Mouse (Mus musculus) stomach, postnatal 0 days (tissue): ENCODE measurements at regions not wholly inside any gene's neighbourhood (a gene's known extent, or its start where the extent isn't known, plus 50 kb on each side); places are given as distances from the start of the nearest gene placed in this dataset.

ENCODE experiments used
- ATAC-seq: fragments of 200-750 bp; cut with Nextera tagmentation; 2 replicates; pipeline ENCODE4 v1.8.0; 2017; ENCODE audit not compliant: low FRiP score, low TSS enrichment
- DNase-seq: peaks from one replicate; pipeline ENCODE4 v3.0.0-alpha.2; 2016; ENCODE audit warnings: low spot score
- H3K27ac ChIP-seq: fragments of 300-500 bp; sonication (generic); replicated peaks from 2 replicates; pipeline ENCODE4 v1.5.1; 2014; ENCODE audit warnings: mild to moderate bottlenecking, control low read depth
- H3K27me3 ChIP-seq: fragments of 300-500 bp; sonication (generic); 2 replicates; pipeline ENCODE4 v1.6.1; 2014; ENCODE audit warnings: low read length; ENCODE audit not compliant: control insufficient read depth, insufficient read depth
- H3K36me3 ChIP-seq: fragments of 300-500 bp; sonication (generic); 2 replicates; pipeline ENCODE4 v1.6.1; 2014; ENCODE audit warnings: low read length, mixed read lengths; ENCODE audit not compliant: control insufficient read depth, insufficient read depth
- H3K4me1 ChIP-seq: fragments of 300-500 bp; sonication (generic); replicated peaks from 2 replicates; pipeline ENCODE4 v1.6.1; 2014; ENCODE audit warnings: antibody characterized with exemption; ENCODE audit not compliant: control insufficient read depth, insufficient read depth
- H3K4me2 ChIP-seq: fragments of 300-500 bp; sonication (generic); replicated peaks from 2 replicates; pipeline ENCODE4 v1.6.1; 2014; ENCODE audit warnings: low read depth, mild to moderate bottlenecking, control low read depth, moderate library complexity
- H3K4me3 ChIP-seq: fragments of 300-500 bp; sonication (generic); 2 replicates; pipeline ENCODE4 v1.5.1; 2014; ENCODE audit warnings: low read depth, low read length, control low read depth
- H3K9ac ChIP-seq: fragments of 300-500 bp; sonication (generic); 2 replicates; pipeline ENCODE4 v1.6.1; 2014; ENCODE audit warnings: mild to moderate bottlenecking, low read length, control low read depth, mixed read lengths
- H3K9me3 ChIP-seq: fragments of 300-500 bp; sonication (generic); 2 replicates; pipeline ENCODE4 v1.6.1; 2016; ENCODE audit warnings: low read length; ENCODE audit not compliant: control insufficient read depth
- CTCF ChIP-seq: IDR thresholded peaks from 2 replicates; pipeline ENCODE4 v1.5.1; 2016; ENCODE audit warnings: antibody characterized with exemption, low read depth, mild to moderate bottlenecking, moderate library complexity
- EP300 ChIP-seq: optimal IDR thresholded peaks from 2 replicates; pipeline ENCODE3; 2016; ENCODE audit warnings: antibody characterized with exemption
- WGBS: fragments of 180-500 bp; shearing (Covaris S2); extraction: QIAGEN DNeasy Blood & Tissue Kit; methylation state at CpG from one replicate; pipeline ENCODE4 v1.1.7; 2014; 5-methylcytosine and 5-hydroxymethylcytosine counted together

DNA sequence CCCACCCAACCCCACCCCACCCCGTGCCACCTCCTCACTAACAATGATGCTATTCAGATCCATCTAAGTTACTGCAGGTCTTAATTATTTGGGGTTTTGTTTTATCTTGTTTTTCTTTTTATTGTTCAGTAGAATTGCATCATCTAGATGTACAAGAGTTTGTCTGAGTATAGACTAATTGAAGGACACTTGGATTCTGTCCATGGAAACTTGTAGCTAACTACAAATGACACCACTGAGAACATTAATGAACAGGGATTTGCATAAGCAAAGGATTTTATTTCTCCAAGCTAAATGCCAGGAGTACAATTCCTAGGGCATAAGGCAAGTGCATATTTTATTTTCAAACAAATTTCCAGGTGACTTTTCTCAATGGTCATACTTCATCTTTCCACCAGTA, 318.4 kb upstream of the Slc7a11 start:
- no peak overlapping the region for H3K27ac ChIP-seq
- H3K9ac ChIP-seq, result no peak overlapping the region
- H3K36me3 ChIP-seq, result no peaks in the 10 kb centered on the region
- DNase-seq (no peak), ATAC-seq (no peak)
- TF ChIP-seq CTCF, result no peak
- TF ChIP-seq EP300, result no peak
- H3K4me1 ChIP-seq, result no peaks in the 10 kb centered on the region
- no peaks in the 10 kb centered on the region for H3K9me3 ChIP-seq
- no peaks in the 10 kb centered on the region for H3K27me3 ChIP-seq
- WGBS, result 0% methylated on average over 1 of the region's 1 CpGs
- no peak overlapping the region for H3K4me3 ChIP-seq
- no peak overlapping the region for H3K4me2 ChIP-seq

DNA sequence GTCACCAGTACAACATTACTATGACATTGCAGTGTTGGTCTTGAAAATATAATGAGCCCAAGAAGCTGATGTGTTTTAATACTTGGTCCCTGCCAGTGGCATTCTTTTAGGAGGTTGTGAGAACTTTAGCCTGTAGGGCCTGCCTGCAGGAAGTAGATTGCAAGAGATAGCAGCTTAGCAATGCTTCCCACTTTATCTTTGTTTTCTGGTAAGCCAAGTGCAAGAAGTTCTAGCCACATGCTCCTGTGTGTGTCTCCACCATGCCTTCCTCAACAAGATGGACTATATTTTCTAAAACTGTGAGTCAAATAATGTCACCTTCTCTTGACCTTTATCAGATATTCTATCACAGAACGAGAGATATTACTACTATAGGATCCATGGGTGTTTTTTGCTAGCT, 314.7 kb upstream of the Slc7a11 start:
- 88% methylated on average over 1 of the region's 1 CpGs for WGBS
- no peak for TF ChIP-seq CTCF
- no peak for TF ChIP-seq EP300
- Histone ChIP-seq H3K4me3 (no peak overlapping the region), H3K4me1 (no peaks in the 10 kb centered on the region), H3K9me3 (no peaks in the 10 kb centered on the region), H3K27me3 (no peaks in the 10 kb centered on the region), H3K9ac (no peak overlapping the region), H3K36me3 (no peaks in the 10 kb centered on the region), H3K4me2 (no peak overlapping the region), H3K27ac (no peak overlapping the region)
- no peak for ATAC-seq
- no peak for DNase-seq

DNA sequence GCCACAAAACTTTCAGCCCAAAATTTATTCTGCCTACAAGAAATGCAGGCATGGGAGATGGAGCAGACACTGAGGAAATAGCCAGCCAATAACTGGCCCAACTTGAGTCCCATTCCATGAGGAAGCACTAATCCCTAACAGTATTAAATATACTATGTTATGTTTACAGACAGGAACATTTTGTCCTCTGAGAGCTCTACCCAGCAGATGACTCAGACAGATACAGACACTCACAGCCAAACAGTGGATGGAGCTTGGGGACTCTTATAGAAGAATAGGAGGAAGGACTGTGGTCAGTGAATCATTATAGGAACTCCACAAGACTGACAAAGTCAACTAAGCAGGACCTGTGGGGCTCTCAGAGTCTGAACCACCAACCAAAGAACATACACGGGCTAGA, 293.8 kb upstream of the Slc7a11 start:
- TF ChIP-seq EP300, result no peak
- no peak for TF ChIP-seq CTCF
- WGBS, result 95% methylated on average over 1 of the region's 1 CpGs
- no peaks in the 10 kb centered on the region for H3K36me3 ChIP-seq
- DNase-seq (no peak), ATAC-seq (peak; percentile 56; the same call in 1 of the 2 replicates)
- no peak overlapping the region for H3K4me3 ChIP-seq
- 0 out of 2 replicates have a peak overlapping the region, but pooled peaks have one; percentile 18 for H3K27ac ChIP-seq
- no peaks in the 10 kb centered on the region for H3K27me3 ChIP-seq
- H3K4me1 ChIP-seq, result no peaks in the 10 kb centered on the region
- no peaks in the 10 kb centered on the region for H3K9me3 ChIP-seq
- no peak overlapping the region for H3K9ac ChIP-seq
- H3K4me2 ChIP-seq, result no peak overlapping the region

DNA sequence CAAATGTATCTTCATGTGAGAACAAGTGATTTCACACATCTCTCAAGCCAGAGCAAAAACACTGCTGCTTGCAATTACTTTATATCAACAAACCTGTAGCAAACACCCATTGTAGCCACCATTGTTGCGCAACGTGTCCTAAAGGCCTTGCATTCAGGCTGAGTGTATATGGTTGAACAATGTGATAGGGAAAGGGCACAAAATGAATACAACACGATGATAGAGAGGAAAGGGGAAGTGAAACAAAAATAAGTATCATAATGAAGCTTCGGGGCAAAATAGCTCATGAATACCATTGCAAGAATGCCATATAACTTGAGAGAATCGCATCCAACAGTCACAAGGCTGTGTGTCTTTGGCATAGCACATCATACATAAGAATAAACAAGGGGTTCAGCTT, 275.6 kb upstream of the Slc7a11 start:
- H3K4me3 ChIP-seq, result no peak overlapping the region
- no peaks in the 10 kb centered on the region for H3K4me1 ChIP-seq
- H3K27me3 ChIP-seq, result no peaks in the 10 kb centered on the region
- H3K9ac ChIP-seq, result no peak overlapping the region
- H3K36me3 ChIP-seq, result no peaks in the 10 kb centered on the region
- no peak for DNase-seq
- H3K4me2 ChIP-seq, result no peak overlapping the region
- no peak for ATAC-seq
- no peak overlapping the region for H3K27ac ChIP-seq
- TF ChIP-seq CTCF (no peak), EP300 (no peak)
- 70% methylated on average over 5 of the region's 5 CpGs for WGBS
- no peaks in the 10 kb centered on the region for H3K9me3 ChIP-seq

DNA sequence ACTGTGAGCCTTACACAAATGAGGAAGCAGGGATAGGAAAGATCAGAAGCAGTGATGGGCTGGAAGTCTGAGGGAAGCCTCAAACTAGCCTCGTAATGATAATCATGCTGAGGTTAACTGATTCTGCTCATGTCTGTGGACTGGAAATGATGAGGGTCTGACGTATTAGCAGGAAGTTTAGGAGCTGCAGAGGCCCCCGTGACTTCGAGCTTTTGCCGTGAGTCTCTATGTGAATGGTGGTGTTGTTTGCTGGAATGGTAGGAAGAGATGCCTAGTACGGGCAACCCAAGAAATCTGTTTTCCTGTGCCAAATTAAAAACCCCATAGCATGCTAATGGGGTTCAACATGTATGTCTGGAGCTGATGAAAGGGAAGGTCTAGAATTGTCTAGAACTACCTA, 270.0 kb upstream of the Slc7a11 start:
- no peak for ATAC-seq
- Histone ChIP-seq H3K9ac (no peak overlapping the region), H3K4me3 (no peak overlapping the region), H3K4me1 (no peaks in the 10 kb centered on the region), H3K4me2 (no peak overlapping the region), H3K27me3 (no peaks in the 10 kb centered on the region), H3K36me3 (no peaks in the 10 kb centered on the region), H3K9me3 (no peaks in the 10 kb centered on the region), H3K27ac (no peak overlapping the region)
- no peak for DNase-seq
- 94% methylated on average over 6 of the region's 6 CpGs for WGBS
- TF ChIP-seq EP300, result no peak
- TF ChIP-seq CTCF, result no peak

DNA sequence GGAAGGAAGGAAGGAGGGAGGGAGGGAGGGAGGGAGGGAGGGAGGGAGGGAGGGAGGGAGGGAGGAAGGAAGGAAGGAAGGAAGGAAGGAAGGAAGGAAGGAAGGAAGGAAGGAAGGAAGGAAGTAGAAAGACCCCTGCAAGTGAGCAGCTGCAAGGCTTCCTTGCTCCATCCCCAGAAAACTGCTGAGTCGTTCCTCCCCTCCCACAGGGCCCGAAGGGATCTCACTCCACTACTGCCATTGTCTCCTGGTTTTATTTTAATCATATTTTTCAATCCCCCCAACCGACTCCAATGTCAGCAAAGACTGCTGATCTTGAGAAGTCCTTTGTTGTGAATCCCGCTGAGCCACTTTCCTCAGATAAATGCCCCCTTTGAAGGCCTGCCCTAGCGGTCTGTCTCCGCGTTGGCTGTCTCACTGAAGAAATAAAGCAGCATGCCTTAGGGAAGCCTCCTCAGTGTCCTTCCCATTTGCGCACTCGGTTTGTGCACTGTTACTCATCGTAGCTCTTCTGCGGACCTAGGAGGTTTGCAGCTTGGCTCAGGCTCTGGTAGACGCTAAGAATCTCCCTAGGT, 266.1 kb upstream of the Slc7a11 start:
- no peaks in the 10 kb centered on the region for H3K4me1 ChIP-seq
- H3K36me3 ChIP-seq, result no peaks in the 10 kb centered on the region
- H3K27ac ChIP-seq, result no peak overlapping the region
- no peaks in the 10 kb centered on the region for H3K9me3 ChIP-seq
- H3K4me3 ChIP-seq, result no peak overlapping the region
- WGBS, result 44% methylated on average over 12 of the region's 12 CpGs
- no peak overlapping the region for H3K4me2 ChIP-seq
- no peak for DNase-seq
- no peaks in the 10 kb centered on the region for H3K27me3 ChIP-seq
- H3K9ac ChIP-seq, result no peak overlapping the region
- no peak for ATAC-seq
- TF ChIP-seq EP300 (no peak), CTCF (no peak)
